Mouse (Mus musculus): Measurements from ENCODE around the gene Uimc1.

Gene Uimc1

GRCm38 (mm10) chr13:55047706-55048105, 52.4 kb downstream of the Uimc1 start:
- DNase-seq (ENCODE audit: low spot score) = no peak

- no peak for DNase-seq (ENCODE audit: low spot score)
Observed at GRCm38 (mm10) chr13:55040016-55040415, 60.1 kb downstream of the Uimc1 start.

GRCm38 (mm10) chr13:55024215-55024614, 75.9 kb downstream of the Uimc1 start:
- DNase-seq (ENCODE audit: low spot score) = no peak

GRCm38 (mm10) chr13:55022715-55023114, 77.4 kb downstream of the Uimc1 start:
- no peak for DNase-seq (ENCODE audit: low spot score)

GRCm38 (mm10) chr13:55022256-55022655, 77.8 kb downstream of the Uimc1 start:
- no peak for DNase-seq (ENCODE audit: low spot score)

- no peak for DNase-seq (ENCODE audit: low spot score)
Observed at GRCm38 (mm10) chr13:55021194-55021779, 78.8 kb downstream of the Uimc1 start, which contains the start of gene Hk3. Gene Hk3, minus strand, starts transcription at chr13:55021385.

GRCm38 (mm10) chr13:55020051-55020450, 80.0 kb downstream of the Uimc1 start:
- DNase-seq (ENCODE audit: low spot score) = no peak

- DNase-seq (ENCODE audit: low spot score) = no peak
Observed at GRCm38 (mm10) chr13:55019181-55019580, 80.9 kb downstream of the Uimc1 start.

- DNase-seq (ENCODE audit: low spot score) = no peak
Observed at GRCm38 (mm10) chr13:55018700-55019099, 81.4 kb downstream of the Uimc1 start.

GRCm38 (mm10) chr13:55017898-55018599, 82.1 kb downstream of the Uimc1 start:
- DNase-seq (ENCODE audit: low spot score) = no peak

- DNase-seq (ENCODE audit: low spot score) = no peak
Observed at GRCm38 (mm10) chr13:55017154-55017897, 82.8 kb downstream of the Uimc1 start.

GRCm38 (mm10) chr13:55014451-55014850, 85.6 kb downstream of the Uimc1 start:
- no peak for DNase-seq (ENCODE audit: low spot score)

- DNase-seq (ENCODE audit: low spot score) = peak; percentile 76
Observed at GRCm38 (mm10) chr13:55013702-55014344, 86.3 kb downstream of the Uimc1 start.

GRCm38 (mm10) chr13:55011981-55012478, 88.1 kb downstream of the Uimc1 start:
- DNase-seq (ENCODE audit: low spot score) = peak; percentile 72

- DNase-seq (ENCODE audit: low spot score) = no peak
Observed at GRCm38 (mm10) chr13:55011103-55011502, 89.0 kb downstream of the Uimc1 start.

GRCm38 (mm10) chr13:55008589-55008988, 91.5 kb downstream of the Uimc1 start:
- peak; percentile 84 for DNase-seq (ENCODE audit: low spot score)

- DNase-seq (ENCODE audit: low spot score) = no peak
Observed at GRCm38 (mm10) chr13:55006415-55006742, 93.7 kb downstream of the Uimc1 start.

- no peak for DNase-seq (ENCODE audit: low spot score)
Observed at GRCm38 (mm10) chr13:55005691-55006414, 94.2 kb downstream of the Uimc1 start.

GRCm38 (mm10) chr13:55004646-55005045, 95.5 kb downstream of the Uimc1 start:
- DNase-seq (ENCODE audit: low spot score) = no peak

GRCm38 (mm10) chr13:55002090-55002489, 98.0 kb downstream of the Uimc1 start:
- no peak for DNase-seq (ENCODE audit: low spot score)

- DNase-seq (ENCODE audit: low spot score) = no peak
Observed at GRCm38 (mm10) chr13:55000433-55000832, 99.7 kb downstream of the Uimc1 start.

- no peak for DNase-seq (ENCODE audit: low spot score)
Observed at GRCm38 (mm10) chr13:54997568-54997967, 102.5 kb downstream of the Uimc1 start.

Data from embryo, embryonic 10 days (tissue).